Mouse (Mus musculus): ENCODE measurements around the gene Ece2. TPM values are rescaled to one million over a fixed set of nuclear protein-coding genes. Genes with fewer than 3 reads are reported as not detected.
A peak's percentile ranks its signal among the peaks of the same experiment; 100 is the strongest.

Gene Ece2
- polyA plus RNA-seq, 1 experiment, result not detected

GRCm38 (mm10) chr16:20693111-20693701, 63.6 kb downstream of the Ece2 start, which contains the start of gene Fam131a:
Fam131a (plus strand) TSS chr16:20693241.
- Histone ChIP-seq H3K36me3 (ENCODE audit: control insufficient read depth) (peaks cover 48% of the 10 kb centered on the region), H3K4me1 (ENCODE audit: control insufficient read depth) (peaks cover 57% of the 10 kb centered on the region)
- TF ChIP-seq GATA1 (IDR thresholded peaks at IDR 0.05; ENCODE audit: low read length) (no peak), TAL1 (IDR thresholded peaks at IDR 0.05; ENCODE audit: low read length) (no peak)

GRCm38 (mm10) chr16:20694781-20695180, 65.2 kb downstream of the Ece2 start:
- no peaks in the 10 kb centered on the region; the same call in 1 of the 2 replicates for H3K9me3 ChIP-seq (ENCODE audit: control insufficient read depth, low read length)
- H3K4me3 ChIP-seq (replicated peaks), result no peak overlapping the region
- H3K36me3 ChIP-seq (ENCODE audit: control insufficient read depth), result peaks cover 32% of the 10 kb centered on the region
- H3K27me3 ChIP-seq (ENCODE audit: control insufficient read depth), result peaks cover 63% of the 10 kb centered on the region
- peaks cover 44% of the 10 kb centered on the region for H3K4me1 ChIP-seq (ENCODE audit: control insufficient read depth)
- TF ChIP-seq GATA1 (IDR thresholded peaks at IDR 0.05; ENCODE audit: low read length) (no peak), TAL1 (IDR thresholded peaks at IDR 0.05; ENCODE audit: low read length) (no peak)

More at GRCm38 (mm10) chr16:20693111-20693701, 63.6 kb downstream of the Ece2 start, which contains the start of gene Fam131a:
- Histone ChIP-seq H3K27me3 (ENCODE audit: control insufficient read depth) (peaks cover 52% of the 10 kb centered on the region), H3K4me3 (replicated peaks) (peak within 1 kb of the TSS; percentile 69), H3K9me3 (ENCODE audit: control insufficient read depth, low read length) (no peaks in the 10 kb centered on the region; the same call in 1 of the 2 replicates)

- TF ChIP-seq TAL1 (IDR thresholded peaks at IDR 0.05; ENCODE audit: low read length) (no peak), GATA1 (IDR thresholded peaks at IDR 0.05; ENCODE audit: low read length) (no peak)
- H3K4me3 ChIP-seq (replicated peaks), result peak overlapping the region; percentile 2
- peaks cover 63% of the 10 kb centered on the region for H3K27me3 ChIP-seq (ENCODE audit: control insufficient read depth)
- H3K4me1 ChIP-seq (ENCODE audit: control insufficient read depth), result peaks cover 41% of the 10 kb centered on the region
- H3K9me3 ChIP-seq (ENCODE audit: control insufficient read depth, low read length), result no peaks in the 10 kb centered on the region; the same call in 1 of the 2 replicates
- peaks cover 22% of the 10 kb centered on the region for H3K36me3 ChIP-seq (ENCODE audit: control insufficient read depth)
Observed at GRCm38 (mm10) chr16:20695622-20696323, 66.1 kb downstream of the Ece2 start.

Other genes starting within 250 kb of the Ece2 start
- 0.28 and 0.32 TPM in 2 replicates for gene Abcc5, start 203.4 kb upstream of the Ece2 start, polyA plus RNA-seq (2012)
- gene Eif2b5, start 131.0 kb upstream of the Ece2 start, polyA plus RNA-seq (2012), result 0.70 and 0.73 TPM in 2 replicates
- 1.4 TPM in 2 replicates for gene Dvl3, start 112.8 kb upstream of the Ece2 start, polyA plus RNA-seq (2012)
- gene Ap2m1, start 94.3 kb upstream of the Ece2 start, polyA plus RNA-seq (2012), result 16.9 TPM in 2 replicates
- gene Abcf3, start 81.3 kb upstream of the Ece2 start, polyA plus RNA-seq (2012), result 0.73 and 2.6 TPM in 2 replicates
- gene Vwa5b2, start 40.4 kb upstream of the Ece2 start, polyA plus RNA-seq (2012), result 0.06 and 0.10 TPM in 2 replicates
- gene Eef1akmt4, start 18.2 kb upstream of the Ece2 start, polyA plus RNA-seq (2012), result 0.24 and 0.43 TPM in 2 replicates
- gene Gm49333, start 18.2 kb upstream of the Ece2 start, polyA plus RNA-seq (2012), result not detected in 2 replicates
- 1.2 and 1.4 TPM in 2 replicates for gene Alg3, start 18.1 kb upstream of the Ece2 start, polyA plus RNA-seq (2012)
- not detected in 2 replicates for gene Camk2n2, start 8.5 kb upstream of the Ece2 start, polyA plus RNA-seq (2012)
- gene Psmd2, start 21.8 kb downstream of the Ece2 start, polyA plus RNA-seq (2012), result 19.6 and 22.4 TPM in 2 replicates
- 37.6 and 54.8 TPM in 2 replicates for gene Eif4g1, start 38.5 kb downstream of the Ece2 start, polyA plus RNA-seq (2012)
- gene Fam131a, start 63.4 kb downstream of the Ece2 start, polyA plus RNA-seq (2012), result 0.26 and 0.29 TPM in 2 replicates
- 0.25 TPM in 1 of 2 replicates, not detected in the other for gene Polr2h, start 87.8 kb downstream of the Ece2 start, polyA plus RNA-seq (2012)
- 1.8 and 3.3 TPM in 2 replicates for gene Clcn2, start 87.9 kb downstream of the Ece2 start, polyA plus RNA-seq (2012)
- gene Chrd, start 103.3 kb downstream of the Ece2 start, polyA plus RNA-seq (2012), result not detected in 2 replicates
- gene Thpo, start 104.7 kb downstream of the Ece2 start, polyA plus RNA-seq (2012), result not detected in 2 replicates

All from erythroblast, embryonic 14.5 days (primary cell).